Mouse (Mus musculus) forebrain, embryonic 12.5 days (tissue): ENCODE data around the gene Cdk2ap2. TPM values are rescaled to one million over a fixed set of nuclear protein-coding genes. Genes with fewer than 3 reads are reported as not detected.
"Not testable (repeated sequence)": the region's sequence is repeated elsewhere in the genome, so short reads cannot be mapped to it uniquely, and the experiment has no call there.

ENCODE experiments used
- ATAC-seq: fragments of 200-750 bp; cut with Nextera tagmentation; 2 replicates; pipeline ENCODE4 v1.8.0; 2017; ENCODE audit warnings: moderate TSS enrichment; ENCODE audit not compliant: low FRiP score
- H3K27ac ChIP-seq: fragments of 300-500 bp; sonication (generic); 2 replicates; pipeline ENCODE4 v1.5.1; 2016; ENCODE audit warnings: mild to moderate bottlenecking
- H3K27me3 ChIP-seq: fragments of 300-500 bp; sonication (generic); 2 replicates; pipeline ENCODE4 v1.6.1; 2016; ENCODE audit warnings: mild to moderate bottlenecking
- H3K36me3 ChIP-seq: fragments of 300-500 bp; sonication (generic); replicated peaks from 2 replicates; pipeline ENCODE4 v1.6.1; 2016; ENCODE audit warnings: mild to moderate bottlenecking
- H3K4me1 ChIP-seq: fragments of 300-500 bp; sonication (generic); 2 replicates; pipeline ENCODE4 v1.6.1; 2016
- H3K4me2 ChIP-seq: fragments of 300-500 bp; sonication (generic); 2 replicates; pipeline ENCODE4 v1.6.1; 2016; ENCODE audit warnings: mild to moderate bottlenecking, moderate library complexity
- H3K4me3 ChIP-seq: fragments of 300-500 bp; sonication (generic); replicated peaks from 2 replicates; pipeline ENCODE4 v1.5.1; 2016; ENCODE audit warnings: mild to moderate bottlenecking
- H3K9ac ChIP-seq: fragments of 300-500 bp; sonication (generic); 2 replicates; pipeline ENCODE4 v1.6.1; 2016; ENCODE audit warnings: mild to moderate bottlenecking
- H3K9me3 ChIP-seq: fragments of 300-500 bp; sonication (generic); 2 replicates; pipeline ENCODE4 v1.6.1; 2016
- WGBS: fragments of 180-500 bp; shearing (Covaris S2); methylation state at CpG from one replicate; pipeline ENCODE4 v1.1.7; 2016; 5-methylcytosine and 5-hydroxymethylcytosine counted together
- polyA plus RNA-seq: library from polyadenylated mRNA; unstranded; fragments of >200 nt; fragmentation: Nextera tagmentation; extraction: Ambion mirVana; gene quantifications from 2 replicates; pipeline ENCODE4 v1.2.1, GENCODE M21; 2016

Cdk2ap2 gene
- polyA plus RNA-seq, 1 experiment from 2014 or later = 70.4 TPM

GRCm38 (mm10) chr19:4135963-4136345, 39.0 kb downstream of the Cdk2ap2 start:
- ATAC-seq, H3K9ac ChIP-seq: not testable (repeated sequence)
- WGBS = 28% methylated on average over 8 of the region's 8 CpGs

GRCm38 (mm10) chr19:4136463-4136862, 39.5 kb downstream of the Cdk2ap2 start:
- no peak for ATAC-seq
- Histone ChIP-seq H3K4me2 (no peak overlapping the region), H3K4me1 (peaks cover 5% of the 10 kb centered on the region; the same call in 1 of the 2 replicates), H3K4me3 (no peak overlapping the region), H3K27me3 (no peaks in the 10 kb centered on the region; the same call in 1 of the 2 replicates), H3K9ac (no peak overlapping the region), H3K9me3 (no peaks in the 10 kb centered on the region), H3K27ac (no peak overlapping the region), H3K36me3 (peaks cover 18% of the 10 kb centered on the region)
- 71% methylated on average over 5 of the region's 5 CpGs for WGBS

More at GRCm38 (mm10) chr19:4135963-4136345, 39.0 kb downstream of the Cdk2ap2 start:
- peaks cover 23% of the 10 kb centered on the region for H3K36me3 ChIP-seq
- not testable (repeated sequence) for H3K4me2 ChIP-seq, H3K9me3 ChIP-seq, H3K27me3 ChIP-seq, H3K27ac ChIP-seq, H3K4me1 ChIP-seq, H3K4me3 ChIP-seq

- Histone ChIP-seq H3K4me2 (no peak overlapping the region), H3K27me3 (peaks cover under 1% of the 10 kb centered on the region; the same call in 1 of the 2 replicates), H3K9me3 (no peaks in the 10 kb centered on the region), H3K27ac (no peak overlapping the region), H3K4me1 (peaks cover 5% of the 10 kb centered on the region; the same call in 1 of the 2 replicates), H3K4me3 (no peak overlapping the region), H3K9ac (no peak overlapping the region), H3K36me3 (peaks cover 4% of the 10 kb centered on the region)
- WGBS = 83% methylated on average over 5 of the region's 5 CpGs
- no peak for ATAC-seq
Measured at GRCm38 (mm10) chr19:4137913-4138312, 40.9 kb downstream of the Cdk2ap2 start.

- ATAC-seq = no peak
- no peaks in the 10 kb centered on the region for H3K9me3 ChIP-seq
- H3K4me2 ChIP-seq = no peak within 1 kb of the TSS
- no peak within 1 kb of the TSS for H3K27ac ChIP-seq
- no peak within 1 kb of the TSS for H3K4me3 ChIP-seq
- no peak within 1 kb of the TSS for H3K9ac ChIP-seq
- no peaks in the 10 kb centered on the region for H3K36me3 ChIP-seq
- peaks cover 4% of the 10 kb centered on the region; the same call in 1 of the 2 replicates for H3K27me3 ChIP-seq
- WGBS = 67% methylated on average over 2 of the region's 2 CpGs
- peaks cover 5% of the 10 kb centered on the region; the same call in 1 of the 2 replicates for H3K4me1 ChIP-seq
Measured at GRCm38 (mm10) chr19:4139446-4139845, 42.5 kb downstream of the Cdk2ap2 start, which contains the start of gene Gpr152. TSS of gene Gpr152 (plus strand) at chr19:4139787.

GRCm38 (mm10) chr19:4140147-4140546, 43.2 kb downstream of the Cdk2ap2 start:
- Histone ChIP-seq H3K27me3 (peaks cover 4% of the 10 kb centered on the region; the same call in 1 of the 2 replicates), H3K9ac (no peak overlapping the region), H3K4me3 (no peak overlapping the region), H3K9me3 (no peaks in the 10 kb centered on the region), H3K36me3 (no peaks in the 10 kb centered on the region), H3K27ac (no peak overlapping the region), H3K4me2 (no peak overlapping the region), H3K4me1 (peaks cover 5% of the 10 kb centered on the region; the same call in 1 of the 2 replicates)
- 82% methylated on average over 6 of the region's 6 CpGs for WGBS
- ATAC-seq = no peak

GRCm38 (mm10) chr19:4142416-4143173, 45.6 kb downstream of the Cdk2ap2 start:
- WGBS = 91% methylated on average over 18 of the region's 18 CpGs

GRCm38 (mm10) chr19:4143759-4144268, 46.8 kb downstream of the Cdk2ap2 start, which contains the start of gene Cabp4:
TSS of gene Cabp4 (minus strand) at chr19:4144033.
- H3K4me1 ChIP-seq = peaks cover 15% of the 10 kb centered on the region
- no peak within 1 kb of the TSS for H3K4me3 ChIP-seq
- peaks cover 4% of the 10 kb centered on the region; the same call in 1 of the 2 replicates for H3K27me3 ChIP-seq
- WGBS = 90% methylated on average over 7 of the region's 7 CpGs
- H3K9ac ChIP-seq = no peak within 1 kb of the TSS
- no peaks in the 10 kb centered on the region for H3K9me3 ChIP-seq
- H3K4me2 ChIP-seq = no peak within 1 kb of the TSS
- H3K36me3 ChIP-seq = no peaks in the 10 kb centered on the region
- ATAC-seq = no peak
- H3K27ac ChIP-seq = no peak within 1 kb of the TSS

More at GRCm38 (mm10) chr19:4142416-4143173, 45.6 kb downstream of the Cdk2ap2 start:
- no peak overlapping the region for H3K9ac ChIP-seq
- no peak overlapping the region for H3K4me3 ChIP-seq
- peaks cover 7% of the 10 kb centered on the region for H3K4me1 ChIP-seq
- H3K4me2 ChIP-seq = no peak overlapping the region
- H3K27me3 ChIP-seq = peaks cover 4% of the 10 kb centered on the region; the same call in 1 of the 2 replicates
- H3K27ac ChIP-seq = no peak overlapping the region
- no peaks in the 10 kb centered on the region for H3K9me3 ChIP-seq
- no peak for ATAC-seq
- H3K36me3 ChIP-seq = no peaks in the 10 kb centered on the region

- 0 out of 2 replicates have a peak, but pooled peaks cover under 1% of the 10 kb centered on the region for H3K36me3 ChIP-seq
- no peak overlapping the region for H3K4me3 ChIP-seq
- no peak overlapping the region for H3K9ac ChIP-seq
- H3K27ac ChIP-seq = no peak overlapping the region
- no peaks in the 10 kb centered on the region for H3K9me3 ChIP-seq
- peaks cover 20% of the 10 kb centered on the region for H3K4me1 ChIP-seq
- WGBS = 86% methylated on average over 16 of the region's 16 CpGs
- ATAC-seq = no peak
- H3K27me3 ChIP-seq = peaks cover 4% of the 10 kb centered on the region; the same call in 1 of the 2 replicates
- H3K4me2 ChIP-seq = no peak overlapping the region
Measured at GRCm38 (mm10) chr19:4144550-4145498, 47.8 kb downstream of the Cdk2ap2 start.

GRCm38 (mm10) chr19:4145936-4146335, 49.0 kb downstream of the Cdk2ap2 start:
- Histone ChIP-seq H3K27ac (no peak overlapping the region), H3K27me3 (peaks cover 4% of the 10 kb centered on the region; the same call in 1 of the 2 replicates)

GRCm38 (mm10) chr19:4146366-4147021, 49.5 kb downstream of the Cdk2ap2 start:
- no peak for ATAC-seq
- peaks cover 24% of the 10 kb centered on the region for H3K4me1 ChIP-seq
- H3K9ac ChIP-seq = no peak overlapping the region
- H3K27ac ChIP-seq = no peak overlapping the region
- H3K9me3 ChIP-seq = no peaks in the 10 kb centered on the region
- 63% methylated on average over 12 of the region's 12 CpGs for WGBS
- peaks cover 17% of the 10 kb centered on the region for H3K36me3 ChIP-seq
- no peak overlapping the region for H3K4me3 ChIP-seq
- peaks cover 4% of the 10 kb centered on the region; the same call in 1 of the 2 replicates for H3K27me3 ChIP-seq
- H3K4me2 ChIP-seq = no peak overlapping the region

More at GRCm38 (mm10) chr19:4145936-4146335, 49.0 kb downstream of the Cdk2ap2 start:
- no peak for ATAC-seq
- H3K36me3 ChIP-seq = peaks cover 11% of the 10 kb centered on the region
- H3K4me1 ChIP-seq = peaks cover 24% of the 10 kb centered on the region
- 81% methylated on average over 5 of the region's 5 CpGs for WGBS
- no peaks in the 10 kb centered on the region for H3K9me3 ChIP-seq
- H3K4me3 ChIP-seq = no peak overlapping the region
- no peak overlapping the region for H3K4me2 ChIP-seq
- no peak overlapping the region for H3K9ac ChIP-seq

- H3K27ac ChIP-seq = no peak overlapping the region
- no peaks in the 10 kb centered on the region for H3K9me3 ChIP-seq
- peaks cover 24% of the 10 kb centered on the region for H3K4me1 ChIP-seq
- H3K4me3 ChIP-seq = no peak overlapping the region
- H3K27me3 ChIP-seq = peaks cover 4% of the 10 kb centered on the region; the same call in 1 of the 2 replicates
- H3K9ac ChIP-seq = no peak overlapping the region
- no peak overlapping the region for H3K4me2 ChIP-seq
- H3K36me3 ChIP-seq = peaks cover 18% of the 10 kb centered on the region
- ATAC-seq = no peak
- WGBS = 45% methylated on average over 3 of the region's 3 CpGs
Measured at GRCm38 (mm10) chr19:4147022-4147405, 50.0 kb downstream of the Cdk2ap2 start.
